Mouse (Mus musculus) forelimb bud, embryonic 11.5 days (tissue): Measurements from ENCODE around the gene Hoxc8.
A peak's percentile ranks its signal among the peaks of the same experiment; 100 is the strongest.

Experiments used
- DNase-seq: peaks from one replicate; pipeline ENCODE4 v3.0.0-alpha.2; 2012; ENCODE audit warnings: low read depth, low spot score

Gene Hoxc8

DNA sequence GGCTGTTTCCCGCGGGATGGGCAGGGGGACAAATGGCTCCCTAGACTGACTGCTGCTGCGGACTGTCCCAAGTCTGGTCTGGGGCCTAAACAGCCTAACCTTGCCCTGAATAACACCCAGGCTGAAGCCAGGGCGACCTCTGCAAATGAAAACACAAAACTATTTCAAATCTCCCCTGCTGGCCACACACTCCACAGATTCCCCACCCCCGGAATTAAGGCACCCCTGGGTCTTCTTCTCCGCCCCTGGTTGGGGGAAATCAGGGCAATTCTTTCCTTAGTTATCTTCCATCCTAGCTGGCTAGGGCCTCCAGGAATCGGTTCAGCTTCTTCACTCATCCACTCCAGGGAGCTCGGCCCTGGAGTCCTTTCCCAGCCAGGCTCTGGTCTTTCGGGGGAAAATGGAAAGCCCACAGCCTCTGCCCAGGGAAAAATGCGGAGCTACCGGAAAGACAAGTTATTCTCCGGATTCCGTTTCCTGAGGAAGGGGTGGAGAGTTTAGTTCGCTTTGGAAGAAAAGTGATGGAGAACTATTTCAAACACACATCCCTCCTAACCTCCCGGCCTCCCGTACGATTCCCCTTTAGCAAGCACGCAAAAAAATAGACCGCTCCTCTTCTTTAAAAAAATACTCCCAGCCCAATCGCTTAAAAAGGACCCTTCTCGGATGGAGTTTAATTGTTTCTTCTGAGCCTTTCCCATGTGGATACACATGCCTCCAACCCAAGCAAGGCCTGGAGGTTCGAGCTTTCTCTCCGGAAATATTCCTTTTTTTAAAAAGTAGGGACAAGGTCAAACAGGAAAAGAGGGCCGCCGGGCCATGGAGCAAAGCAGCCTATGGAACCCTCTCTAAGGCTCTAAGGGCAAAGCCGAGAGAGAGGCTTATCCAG is 25.2 kb upstream of the Hoxc8 start:
- no peak for DNase-seq

DNA sequence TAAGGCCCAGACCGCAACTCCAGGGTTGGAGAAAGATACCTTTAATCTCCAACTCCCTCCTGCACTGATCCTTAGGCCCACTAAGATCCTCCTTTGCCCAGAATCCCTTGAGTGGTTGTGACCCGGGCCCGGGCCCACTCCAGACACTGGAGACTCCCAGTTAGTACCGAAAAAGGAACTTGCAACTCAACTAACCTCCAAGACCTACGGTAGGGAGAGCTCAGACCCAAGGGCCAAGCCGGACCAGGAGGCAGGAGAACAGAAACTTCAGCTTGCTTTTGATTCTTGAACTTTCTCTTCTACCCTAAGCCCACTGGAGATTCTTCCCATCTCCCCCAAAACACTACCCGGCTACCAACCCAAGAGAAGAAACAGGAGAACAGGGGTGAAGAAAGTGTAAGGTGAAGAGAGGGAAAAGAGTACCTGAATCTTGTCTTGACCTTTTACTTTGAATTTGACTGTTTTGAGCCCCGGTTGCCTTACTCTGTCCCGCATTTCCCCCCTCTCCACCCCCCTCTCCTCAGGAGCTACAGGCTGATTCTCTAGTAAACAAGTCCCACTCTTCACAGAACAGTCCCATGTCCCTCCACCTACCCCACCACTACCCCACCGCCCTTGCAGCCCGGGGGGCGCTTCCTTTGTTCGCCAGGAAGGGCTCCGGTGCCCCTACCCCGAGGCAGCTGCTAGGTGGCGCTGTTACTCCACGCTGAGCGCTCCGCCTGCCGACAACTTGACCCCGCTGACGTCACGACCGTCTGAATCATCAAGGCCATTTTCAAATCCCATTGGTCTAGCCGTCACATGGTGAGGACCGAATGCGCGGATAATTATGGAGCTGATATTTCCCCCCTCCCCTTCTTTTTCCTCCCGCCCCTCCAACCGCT is 24.3 kb upstream of the Hoxc8 start:
- DNase-seq = peak; percentile 91

DNA sequence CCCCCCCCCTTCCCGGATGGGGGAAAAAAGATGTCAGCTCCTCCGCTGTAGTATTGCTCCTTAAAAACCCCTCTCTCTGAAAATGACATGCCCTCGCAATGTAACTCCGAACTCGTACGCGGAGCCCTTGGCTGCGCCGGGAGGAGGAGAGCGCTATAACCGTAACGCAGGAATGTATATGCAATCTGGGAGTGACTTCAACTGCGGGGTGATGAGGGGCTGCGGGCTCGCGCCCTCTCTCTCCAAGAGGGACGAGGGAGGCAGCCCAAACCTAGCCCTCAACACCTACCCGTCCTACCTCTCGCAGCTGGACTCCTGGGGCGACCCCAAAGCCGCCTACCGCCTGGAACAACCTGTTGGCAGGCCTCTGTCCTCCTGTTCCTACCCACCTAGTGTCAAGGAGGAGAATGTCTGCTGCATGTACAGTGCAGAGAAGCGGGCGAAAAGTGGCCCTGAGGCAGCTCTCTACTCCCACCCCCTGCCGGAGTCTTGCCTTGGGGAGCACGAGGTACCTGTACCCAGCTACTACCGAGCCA is 23.6 kb upstream of the Hoxc8 start, which contains the start of gene Hoxc10:
TSS of gene Hoxc10 (plus strand) at position 21 of the 536 bp plus-strand sequence.
- DNase-seq = no peak

DNA sequence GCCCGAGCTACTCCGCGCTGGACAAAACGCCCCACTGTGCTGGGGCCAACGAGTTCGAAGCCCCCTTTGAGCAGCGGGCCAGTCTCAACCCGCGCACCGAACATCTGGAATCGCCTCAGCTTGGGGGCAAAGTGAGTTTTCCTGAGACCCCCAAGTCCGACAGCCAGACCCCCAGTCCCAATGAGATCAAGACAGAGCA is 23.2 kb upstream of the Hoxc8 start, which contains the start of gene Hoxc5:
TSS of gene Hoxc5 (plus strand) at position 132 of the 199 bp plus-strand sequence.
- DNase-seq = no peak

DNA sequence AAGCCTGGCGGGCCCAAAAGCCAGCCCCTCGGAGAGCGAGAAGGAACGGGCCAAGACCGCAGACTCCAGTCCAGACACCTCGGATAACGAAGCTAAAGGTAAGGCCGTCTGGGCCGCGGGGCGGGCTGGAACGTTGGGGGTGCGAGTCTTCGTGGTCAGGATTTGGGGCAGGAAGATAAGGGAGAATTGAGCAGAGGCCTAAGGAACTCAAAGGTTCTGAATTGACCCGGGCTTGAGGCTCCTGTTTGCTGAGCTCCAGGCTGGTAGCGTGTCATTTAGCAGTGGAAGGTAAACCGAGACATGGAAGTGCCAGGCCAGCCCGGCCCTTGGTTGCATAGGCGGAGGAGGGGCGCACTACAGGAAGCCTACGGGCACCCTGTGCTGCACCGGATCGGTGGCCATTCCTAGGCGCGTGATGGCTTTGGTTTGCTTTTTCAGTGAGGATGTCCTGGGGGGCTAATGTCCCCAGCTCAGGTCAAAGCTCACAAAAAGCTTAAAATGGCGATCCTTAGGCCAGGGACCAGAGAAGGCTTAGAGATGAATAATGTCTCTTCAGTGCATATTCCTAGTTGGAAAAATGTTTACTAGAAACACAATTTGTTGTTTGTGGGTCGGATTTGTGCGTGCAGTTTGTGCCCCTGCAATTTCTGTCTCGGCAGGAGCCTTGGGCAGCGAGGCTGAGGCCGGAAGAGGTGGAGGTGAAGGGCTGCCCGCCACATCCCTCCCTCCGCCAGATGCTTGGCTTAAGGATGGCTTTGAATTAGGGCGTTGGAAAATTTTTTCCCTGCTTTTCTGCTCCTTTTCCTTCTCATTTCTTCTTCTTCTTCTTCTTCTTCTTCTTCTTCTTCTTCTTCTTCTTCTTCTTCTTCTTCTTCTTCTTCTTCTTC is 22.7 kb upstream of the Hoxc8 start:
- DNase-seq = no peak

DNA sequence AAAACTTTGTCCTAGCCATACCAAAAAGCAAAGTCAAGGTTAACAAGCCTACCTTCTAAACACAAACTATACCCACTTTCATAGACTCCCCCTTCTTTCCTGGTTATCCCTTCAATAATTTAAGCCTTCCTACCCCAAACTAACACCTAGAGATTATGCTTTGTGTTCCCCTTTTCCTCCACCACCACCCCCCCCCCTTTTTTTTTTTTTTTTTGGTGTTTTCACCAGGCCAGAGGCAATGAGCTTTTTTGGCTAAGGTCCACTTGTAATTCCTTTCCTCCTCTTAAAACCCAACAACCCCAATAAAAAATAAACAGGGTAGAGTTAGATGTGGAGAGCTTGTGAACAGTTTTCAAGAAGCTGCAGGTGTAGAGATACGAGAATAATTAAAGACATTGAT is 21.1 kb upstream of the Hoxc8 start:
- no peak for DNase-seq

DNA sequence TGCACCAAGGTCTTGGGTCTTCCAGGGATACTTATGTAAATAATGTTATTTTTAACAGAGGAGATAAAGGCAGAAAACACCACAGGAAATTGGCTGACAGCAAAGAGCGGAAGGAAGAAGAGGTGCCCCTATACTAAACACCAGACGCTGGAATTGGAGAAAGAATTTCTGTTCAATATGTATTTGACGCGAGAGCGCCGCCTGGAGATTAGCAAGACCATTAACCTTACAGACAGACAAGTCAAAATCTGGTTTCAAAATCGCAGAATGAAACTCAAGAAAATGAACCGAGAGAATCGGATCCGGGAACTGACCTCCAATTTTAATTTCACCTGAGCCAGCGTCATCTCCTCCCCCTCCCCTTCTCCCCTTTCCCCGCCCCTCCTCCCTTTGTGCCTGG is 19.7 kb upstream of the Hoxc8 start:
- DNase-seq = no peak

DNA sequence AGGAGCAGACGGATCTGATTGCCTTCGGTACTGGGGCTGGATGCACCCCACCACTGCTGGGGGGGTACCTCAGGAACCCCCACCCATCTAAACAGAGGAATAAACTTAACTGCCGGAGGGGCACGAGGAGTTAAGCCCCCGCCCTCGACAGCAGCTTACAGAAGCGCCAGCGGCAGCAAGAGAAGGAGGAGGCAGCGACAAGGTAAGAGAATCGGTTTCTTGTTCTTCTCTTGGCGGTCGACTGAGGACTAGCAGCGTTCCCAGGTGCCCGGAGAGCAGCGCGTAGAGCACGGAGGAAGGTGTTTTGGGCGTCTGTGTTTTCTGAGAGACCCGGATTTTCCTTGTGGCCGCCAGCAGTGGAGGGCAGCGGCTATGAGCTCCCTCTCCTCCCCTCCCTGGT is 18.2 kb upstream of the Hoxc8 start:
- DNase-seq = no peak

DNA sequence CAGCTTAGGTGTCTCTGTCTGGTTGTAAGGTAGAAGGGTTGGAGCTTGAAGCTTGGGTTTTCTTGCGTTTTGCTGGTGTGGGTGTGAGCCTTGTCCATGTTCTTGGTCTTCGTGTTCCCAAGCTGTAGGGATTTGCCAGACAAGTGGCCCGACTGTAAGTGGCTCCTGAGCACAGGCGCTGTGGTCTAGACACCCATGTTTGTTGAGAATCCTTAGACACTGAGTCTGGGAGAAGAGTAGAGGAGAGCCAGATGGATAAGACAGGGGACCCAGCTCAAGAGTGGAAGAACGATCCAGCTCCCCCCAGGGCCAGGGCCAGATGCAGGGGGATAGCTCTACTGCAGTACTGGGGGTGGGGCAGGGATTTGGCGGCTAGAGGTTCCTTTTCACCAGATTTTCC is 17.7 kb upstream of the Hoxc8 start:
- DNase-seq = no peak

DNA sequence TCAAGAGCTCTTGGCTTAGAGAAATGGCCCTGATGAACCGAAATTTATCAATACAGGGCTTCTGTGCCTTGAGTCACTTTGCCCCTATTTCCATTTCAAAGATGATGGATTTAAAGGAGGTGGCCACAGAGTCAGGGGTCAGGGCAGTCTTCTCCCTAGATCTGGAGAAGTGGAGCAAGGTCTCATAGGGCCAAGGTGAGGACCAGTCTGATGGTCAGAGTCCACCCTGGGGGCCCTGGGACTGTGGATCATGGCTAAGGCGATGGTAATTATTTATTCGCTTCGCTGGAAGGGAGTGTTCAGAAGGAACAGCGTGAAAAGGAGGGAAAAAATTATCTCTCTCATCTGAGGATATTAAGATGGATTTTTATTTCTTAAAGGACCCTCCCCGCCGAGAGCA is 15.4 kb upstream of the Hoxc8 start:
- no peak for DNase-seq

DNA sequence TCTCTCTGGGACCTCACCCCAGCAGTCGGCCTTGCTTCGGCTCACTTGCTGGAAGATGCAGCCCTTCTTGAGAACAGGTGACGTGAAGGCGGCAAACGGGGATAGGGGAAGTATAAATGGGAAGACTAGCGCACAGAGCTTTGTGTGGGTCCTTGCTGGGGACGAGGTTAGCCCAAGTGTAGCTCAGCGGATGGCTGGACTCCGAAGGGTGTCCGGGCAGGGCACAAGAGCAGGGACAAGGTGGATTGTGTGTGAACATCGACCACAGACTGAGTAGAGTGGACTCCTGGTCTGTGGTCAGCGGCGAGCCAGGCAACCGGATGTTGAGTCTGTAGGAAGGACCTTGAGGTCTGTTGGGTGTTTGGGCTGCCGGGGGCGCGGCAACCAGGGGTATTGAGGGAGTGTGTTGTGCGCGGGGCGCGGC is 14.7 kb upstream of the Hoxc8 start:
- no peak for DNase-seq

DNA sequence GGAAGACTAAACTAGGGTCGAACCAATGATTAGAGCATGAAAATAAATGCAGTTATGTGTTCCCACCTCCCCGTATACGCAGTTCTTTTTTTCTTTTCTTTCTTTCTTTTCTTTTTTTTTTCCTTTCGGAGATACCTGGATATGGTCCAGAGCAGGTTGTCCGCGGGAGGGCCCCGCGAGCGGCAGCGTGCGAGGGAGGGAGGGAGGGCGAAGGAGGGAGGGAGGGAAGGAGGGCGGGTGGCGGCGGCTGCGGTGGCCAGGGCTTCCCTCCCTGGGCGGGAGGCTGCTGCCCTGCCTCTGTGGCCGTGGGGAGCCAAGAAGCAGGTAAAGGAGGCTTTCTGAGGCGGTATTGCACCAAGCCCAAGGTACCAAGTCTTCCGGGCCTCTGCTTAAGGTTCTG is 14.2 kb upstream of the Hoxc8 start, which contains the start of gene Hoxc9:
TSS of gene Hoxc9 (plus strand) at position 269 of the 400 bp plus-strand sequence.
- no peak for DNase-seq

DNA sequence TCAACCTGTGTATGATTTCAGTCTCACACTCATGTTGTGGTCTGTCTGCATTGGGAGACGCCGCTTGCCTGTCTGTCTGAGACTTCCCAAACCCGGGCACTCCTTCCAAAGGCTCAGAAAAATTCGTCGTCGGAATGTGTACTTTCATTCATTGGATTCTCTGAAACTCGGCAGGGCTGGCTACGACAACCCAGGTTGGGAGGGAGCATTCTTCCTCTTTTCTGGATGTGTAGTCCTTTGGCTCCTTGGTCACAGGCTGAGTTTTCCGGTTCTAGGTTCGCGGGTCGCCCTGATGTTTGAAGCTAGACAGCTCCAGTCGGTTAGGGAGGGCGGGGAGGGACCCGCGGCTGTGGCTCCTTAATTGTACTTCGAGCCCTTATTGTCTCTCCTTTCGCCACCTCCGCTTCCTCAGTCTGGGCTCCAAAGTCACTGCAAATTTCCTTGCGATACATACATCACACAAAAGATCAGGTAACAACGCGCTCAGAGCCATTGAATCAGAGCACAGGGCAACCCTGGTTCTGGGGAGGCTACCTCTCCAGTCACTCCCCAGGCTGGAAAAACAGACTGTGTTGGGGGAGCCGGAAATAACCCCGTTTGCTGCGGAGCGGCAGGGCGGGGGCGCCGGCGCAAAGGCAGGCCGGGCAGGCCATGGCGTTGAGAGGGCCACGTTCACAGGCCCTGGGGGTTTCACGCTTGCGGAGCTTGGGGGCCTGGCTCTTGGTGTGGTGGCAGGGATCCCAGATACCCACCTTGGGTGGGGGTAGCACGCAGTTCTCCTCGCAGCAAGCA is 13.6 kb upstream of the Hoxc8 start:
- no peak for DNase-seq

DNA sequence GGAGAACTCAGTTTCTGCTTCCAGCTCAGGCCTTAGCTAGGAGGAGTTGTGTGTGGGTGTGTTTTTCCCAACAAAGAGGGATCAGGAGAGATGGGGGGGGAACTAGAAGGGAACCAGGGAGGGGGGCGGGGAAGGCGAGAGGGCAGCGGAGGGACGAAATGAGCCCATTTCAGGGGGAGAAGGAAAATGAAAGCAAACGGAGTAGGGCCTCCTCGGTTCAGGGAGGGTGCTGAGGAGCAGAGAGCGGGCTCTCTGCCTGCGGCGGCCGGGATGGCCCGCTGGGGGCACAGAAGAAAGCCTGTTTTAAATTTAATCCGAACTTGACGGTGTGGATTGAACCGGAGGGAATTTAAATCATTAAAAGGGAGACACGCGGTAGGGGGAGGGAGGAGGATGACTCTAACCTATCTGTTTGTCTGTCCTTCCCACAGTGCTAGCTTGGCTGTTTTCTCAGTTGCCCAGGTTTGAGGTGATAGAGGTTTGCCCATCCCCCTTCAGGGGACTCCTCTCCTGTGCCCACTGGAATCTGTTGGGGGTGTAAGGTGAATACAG is 12.9 kb upstream of the Hoxc8 start:
- no peak for DNase-seq

DNA sequence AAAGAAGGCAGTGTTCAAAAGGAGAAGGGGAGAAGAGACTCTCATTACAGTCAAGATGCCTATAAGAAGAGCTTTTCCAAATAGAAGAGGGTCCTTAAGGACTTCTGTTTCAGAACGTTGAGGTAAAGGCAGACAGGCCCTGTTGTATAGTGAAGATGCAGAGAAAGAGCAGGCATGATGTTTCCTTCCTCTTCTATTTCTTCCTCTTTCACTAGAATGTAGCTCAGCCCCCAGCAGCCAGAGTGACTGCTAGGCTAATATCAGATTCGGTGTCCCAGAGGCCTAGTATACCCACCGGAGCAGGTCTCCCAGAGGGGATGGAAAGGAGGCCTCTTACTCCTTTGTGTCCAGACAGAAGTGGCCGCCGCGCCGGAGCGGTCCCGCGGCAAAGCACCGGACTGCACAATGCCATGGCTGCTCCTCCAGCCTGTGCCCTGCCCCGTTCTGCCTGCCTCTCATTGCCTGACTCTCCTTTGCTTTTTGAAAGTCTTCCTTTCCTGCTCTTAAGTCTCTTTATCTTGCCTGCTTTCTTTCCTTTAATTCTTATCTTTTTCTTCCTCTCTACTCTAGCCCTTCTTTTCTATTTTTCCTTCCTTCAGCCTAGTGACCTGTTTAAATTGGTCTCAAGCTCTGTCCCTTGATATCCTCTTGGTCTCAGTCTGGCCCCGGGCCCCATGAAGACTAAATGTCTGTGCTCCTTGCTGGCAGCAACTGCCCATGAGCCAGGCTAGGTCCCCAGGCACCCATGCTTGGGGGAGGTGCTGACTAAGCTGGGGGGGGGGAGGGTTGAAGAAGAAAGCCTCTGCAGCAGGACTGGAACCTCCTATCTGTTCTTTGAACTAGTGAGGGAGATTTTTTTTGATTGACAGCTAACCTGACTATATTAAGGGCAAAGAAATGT is 11.5 kb upstream of the Hoxc8 start:
- DNase-seq = no peak

DNA sequence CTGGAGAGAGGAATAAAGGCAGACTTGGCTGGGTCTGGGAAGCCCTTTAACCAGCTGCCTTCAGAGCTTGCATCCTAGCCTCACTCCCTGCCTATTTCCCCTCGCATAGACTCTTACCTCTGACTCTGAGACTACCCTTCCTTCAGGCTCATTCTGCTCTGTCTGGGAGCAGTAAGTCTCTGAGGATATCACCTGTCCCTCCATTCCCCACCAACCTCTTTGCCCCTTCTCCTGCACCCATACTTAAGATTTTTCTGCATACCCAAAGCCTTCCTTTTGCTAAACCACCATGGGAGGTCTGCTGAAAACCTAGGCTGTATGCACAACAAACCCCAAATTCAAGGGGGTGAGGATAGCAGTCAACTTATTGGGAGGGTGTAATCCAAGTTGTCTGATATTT is 10.5 kb upstream of the Hoxc8 start:
- DNase-seq = no peak

DNA sequence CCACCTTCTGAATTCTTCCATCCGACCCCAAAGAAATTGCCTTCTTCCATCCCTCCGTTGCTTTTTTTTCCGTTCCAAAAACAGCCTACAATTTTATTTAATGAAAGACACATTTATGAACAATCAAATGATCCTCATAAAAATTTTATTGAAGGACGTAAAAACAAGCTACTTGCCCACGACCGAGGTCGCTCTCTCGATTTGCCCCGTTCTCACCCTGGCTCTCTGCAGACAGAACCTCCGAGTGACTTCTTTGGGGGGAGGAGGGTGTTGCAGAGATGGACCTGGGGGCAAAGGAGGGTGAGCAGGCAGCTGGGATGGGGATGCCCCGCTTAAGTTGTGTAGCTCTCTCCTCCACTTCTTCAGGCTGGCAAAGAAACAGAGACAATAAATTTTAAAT is 10.1 kb upstream of the Hoxc8 start:
- no peak for DNase-seq

DNA sequence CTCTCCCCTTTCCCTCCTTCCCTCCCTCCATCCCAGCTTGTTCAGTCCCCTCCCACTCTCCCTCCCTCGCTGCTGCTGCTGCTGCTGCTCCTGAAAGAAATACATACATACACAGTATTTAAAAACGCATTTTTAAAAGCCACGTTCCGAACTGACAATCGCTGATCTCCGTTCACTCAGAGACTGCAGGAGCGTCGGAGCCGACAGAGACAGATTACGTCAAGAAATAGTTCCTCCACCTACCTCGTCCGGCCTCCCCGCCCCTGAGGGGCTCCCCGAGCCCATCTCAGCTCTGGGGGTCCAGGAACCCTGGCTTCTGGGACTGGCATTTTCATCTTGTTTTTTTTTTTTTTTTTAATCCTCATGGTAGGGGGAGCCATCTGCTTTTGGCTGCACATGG is 9.5 kb upstream of the Hoxc8 start:
- no peak for DNase-seq
